Mouse (Mus musculus) kidney, postnatal 0 days (tissue): ENCODE results near the gene Ppp1r3e. TPM values are rescaled to one million over a fixed set of nuclear protein-coding genes. Genes with fewer than 3 reads are reported as not detected.

Source experiments
- ATAC-seq: fragments of 200-750 bp; cut with Nextera tagmentation; replicated peaks from 2 replicates; pipeline ENCODE4 v1.8.0; 2017; ENCODE audit warnings: low read depth, moderate number of reproducible peaks, moderate TSS enrichment, moderate library complexity; ENCODE audit not compliant: low FRiP score
- DNase-seq: peaks from one replicate; pipeline ENCODE4 v3.0.0-alpha.2; 2016; ENCODE audit warnings: low spot score
- H3K27ac ChIP-seq: fragments of 300-500 bp; sonication (generic); 2 replicates; pipeline ENCODE4 v1.5.1; 2014; ENCODE audit warnings: mild to moderate bottlenecking
- H3K27me3 ChIP-seq: fragments of 300-500 bp; sonication (generic); 2 replicates; pipeline ENCODE4 v1.6.1; 2014; ENCODE audit warnings: low read length, mixed read lengths; ENCODE audit not compliant: insufficient read depth
- H3K36me3 ChIP-seq: fragments of 300-500 bp; sonication (generic); 2 replicates; pipeline ENCODE4 v1.6.1; 2014; ENCODE audit warnings: low read length, mixed read lengths; ENCODE audit not compliant: insufficient read depth
- H3K4me1 ChIP-seq: fragments of 300-500 bp; sonication (generic); replicated peaks from 2 replicates; pipeline ENCODE4 v1.6.1; 2014; ENCODE audit warnings: antibody characterized with exemption, low read length, mixed read lengths; ENCODE audit not compliant: insufficient read depth
- H3K4me2 ChIP-seq: fragments of 300-500 bp; sonication (generic); 2 replicates; pipeline ENCODE4 v1.6.1; 2014; ENCODE audit warnings: mild to moderate bottlenecking, low read length, moderate library complexity, mixed read lengths
- H3K4me3 ChIP-seq: fragments of 300-500 bp; sonication (generic); replicated peaks from 2 replicates; pipeline ENCODE4 v1.5.1; 2014; ENCODE audit warnings: low read depth, low read length
- H3K9ac ChIP-seq: fragments of 300-500 bp; sonication (generic); 2 replicates; pipeline ENCODE4 v1.6.1; 2014; ENCODE audit warnings: low read depth, low read length
- H3K9me3 ChIP-seq: fragments of 300-500 bp; sonication (generic); replicated peaks from 2 replicates; pipeline ENCODE4 v1.6.1; 2016; ENCODE audit warnings: low read length, inconsistent platforms, mixed read lengths
- CTCF ChIP-seq: IDR thresholded peaks from 2 replicates; pipeline ENCODE4 v1.5.1; 2016; ENCODE audit warnings: antibody characterized with exemption, low read depth, mild to moderate bottlenecking, moderate library complexity
- WGBS: fragments of 180-500 bp; shearing (Covaris S2); extraction: QIAGEN DNeasy Blood & Tissue Kit; methylation state at CpG from one replicate; pipeline ENCODE4 v1.1.7; 2014; 5-methylcytosine and 5-hydroxymethylcytosine counted together
- polyA plus RNA-seq: library from polyadenylated mRNA; unstranded; fragments of >200 nt; fragmentation: Nextera tagmentation; extraction: Ambion mirVana; gene quantifications from 2 replicates; pipeline ENCODE4 v1.2.1, GENCODE M21; 2015

Gene Ppp1r3e
- polyA plus RNA-seq, 1 experiment from 2014 or later, result 4.2 TPM

DNA sequence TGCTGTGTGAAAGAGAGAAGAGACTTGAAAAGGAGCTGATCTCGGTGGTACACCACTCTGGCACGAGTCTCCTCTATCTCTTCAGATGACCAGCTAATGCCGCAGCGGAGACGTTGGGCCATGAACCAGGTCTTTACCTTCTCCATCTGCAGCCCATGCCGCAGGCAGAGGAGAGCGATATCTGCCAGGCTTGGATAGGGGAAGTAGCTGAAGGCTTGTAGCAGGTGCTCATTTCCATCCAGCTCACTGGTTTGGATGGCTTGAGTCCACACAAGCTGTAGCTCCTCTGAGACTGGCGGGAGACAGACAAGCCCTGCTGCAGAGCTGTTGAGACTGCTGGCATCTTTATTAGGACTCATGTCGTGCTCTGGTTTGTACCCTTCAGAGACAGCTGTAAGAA, 19.5 kb downstream of the Ppp1r3e start:
- DNase-seq (no peak), ATAC-seq (no peak)

DNA sequence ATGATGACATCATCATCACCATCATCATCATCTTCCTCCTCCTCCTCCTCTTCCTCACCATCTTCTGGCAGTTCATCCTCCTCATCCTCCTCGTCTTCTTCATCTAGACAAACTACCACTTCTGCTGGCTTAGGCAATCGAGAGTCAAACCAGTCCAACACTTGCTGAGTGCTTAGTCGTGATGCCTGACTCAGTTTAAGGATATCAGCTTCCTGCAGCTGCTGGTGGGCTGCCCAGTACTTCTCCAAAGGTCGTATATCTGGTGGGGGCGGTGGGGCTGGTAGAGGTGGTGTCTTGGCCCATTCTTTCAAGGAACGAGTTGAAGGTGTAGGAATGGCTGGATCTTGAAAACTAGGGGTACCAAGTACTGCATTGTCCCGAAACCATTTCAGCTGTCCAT, 20.6 kb downstream of the Ppp1r3e start:
- no peaks in the 10 kb centered on the region for H3K4me1 ChIP-seq
- H3K36me3 ChIP-seq, result peaks cover 29% of the 10 kb centered on the region
- TF ChIP-seq CTCF, result no peak
- WGBS, result 85% methylated on average over 7 of the region's 7 CpGs
- no peak overlapping the region for H3K4me3 ChIP-seq
- no peak overlapping the region for H3K9ac ChIP-seq
- no peaks in the 10 kb centered on the region for H3K9me3 ChIP-seq
- DNase-seq (no peak), ATAC-seq (no peak)
- no peaks in the 10 kb centered on the region for H3K27me3 ChIP-seq
- no peak overlapping the region for H3K4me2 ChIP-seq
- no peak overlapping the region for H3K27ac ChIP-seq

More for the DNA sequence above, 19.5 kb downstream of the Ppp1r3e start:
- Histone ChIP-seq H3K27me3 (no peaks in the 10 kb centered on the region), H3K9me3 (no peaks in the 10 kb centered on the region), H3K9ac (no peak overlapping the region), H3K27ac (no peak overlapping the region), H3K4me3 (no peak overlapping the region), H3K36me3 (peaks cover 26% of the 10 kb centered on the region), H3K4me1 (no peaks in the 10 kb centered on the region), H3K4me2 (no peak overlapping the region)
- 88% methylated on average over 9 of the region's 9 CpGs for WGBS
- no peak for TF ChIP-seq CTCF

DNA sequence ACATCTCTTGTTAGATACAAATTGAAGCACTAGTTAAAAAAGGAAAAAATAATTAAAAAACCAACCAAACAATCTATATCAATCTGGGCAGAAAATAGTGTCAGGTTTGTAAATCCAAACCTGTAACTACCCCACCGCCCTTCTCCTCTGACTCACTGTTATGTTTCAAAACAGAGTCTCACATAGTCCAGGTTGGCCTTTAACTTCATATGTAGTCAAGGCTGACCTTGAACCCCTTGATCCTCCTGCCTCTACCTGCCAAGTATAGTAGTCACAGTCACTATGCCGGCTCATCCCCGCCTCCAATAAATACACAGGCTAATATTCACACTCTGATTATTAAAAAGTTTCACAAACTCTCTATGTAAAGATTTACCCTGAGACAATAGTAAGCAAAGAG, 21.6 kb downstream of the Ppp1r3e start:
- TF ChIP-seq CTCF, result no peak

DNA sequence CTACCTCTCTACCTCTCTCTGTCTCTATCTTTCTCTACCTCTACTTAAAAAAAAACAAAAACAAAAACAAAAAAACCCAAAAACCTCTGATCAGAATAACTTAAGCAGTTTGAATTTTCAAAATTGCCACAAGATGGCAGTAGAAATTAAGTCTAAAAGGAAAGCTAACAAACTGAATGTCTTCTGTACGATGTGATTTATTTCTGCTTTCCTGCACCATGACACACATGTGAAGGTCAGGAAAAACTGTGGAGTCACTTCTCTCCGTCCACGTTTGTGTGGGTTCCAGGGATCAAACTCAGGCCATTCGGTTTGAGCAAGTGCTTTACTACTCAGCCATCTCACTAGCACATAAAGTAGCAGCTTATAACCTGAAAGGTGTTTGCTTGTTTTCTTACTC, 33.9 kb downstream of the Ppp1r3e start:
- no peaks in the 10 kb centered on the region for H3K36me3 ChIP-seq
- H3K27me3 ChIP-seq, result no peaks in the 10 kb centered on the region
- no peak overlapping the region for H3K27ac ChIP-seq
- no peaks in the 10 kb centered on the region for H3K4me1 ChIP-seq
- H3K4me3 ChIP-seq, result no peak overlapping the region
- ATAC-seq, result no peak
- peak; percentile 87 for DNase-seq
- H3K9me3 ChIP-seq, result no peaks in the 10 kb centered on the region
- H3K4me2 ChIP-seq, result no peak overlapping the region; the same call in 1 of the 2 replicates
- no peak overlapping the region for H3K9ac ChIP-seq
- peak; percentile 71 for TF ChIP-seq CTCF
- 0% methylated on average over 4 of the region's 4 CpGs for WGBS

More for the DNA sequence above, 21.6 kb downstream of the Ppp1r3e start:
- H3K27me3 ChIP-seq, result no peaks in the 10 kb centered on the region
- DNase-seq (no peak), ATAC-seq (no peak)
- no peak overlapping the region for H3K9ac ChIP-seq
- no peak overlapping the region for H3K4me2 ChIP-seq
- no peaks in the 10 kb centered on the region for H3K9me3 ChIP-seq
- H3K27ac ChIP-seq, result no peak overlapping the region
- H3K4me3 ChIP-seq, result no peak overlapping the region
- H3K36me3 ChIP-seq, result peaks cover 29% of the 10 kb centered on the region
- WGBS, result 87% methylated on average over 3 of the region's 3 CpGs
- no peaks in the 10 kb centered on the region for H3K4me1 ChIP-seq

DNA sequence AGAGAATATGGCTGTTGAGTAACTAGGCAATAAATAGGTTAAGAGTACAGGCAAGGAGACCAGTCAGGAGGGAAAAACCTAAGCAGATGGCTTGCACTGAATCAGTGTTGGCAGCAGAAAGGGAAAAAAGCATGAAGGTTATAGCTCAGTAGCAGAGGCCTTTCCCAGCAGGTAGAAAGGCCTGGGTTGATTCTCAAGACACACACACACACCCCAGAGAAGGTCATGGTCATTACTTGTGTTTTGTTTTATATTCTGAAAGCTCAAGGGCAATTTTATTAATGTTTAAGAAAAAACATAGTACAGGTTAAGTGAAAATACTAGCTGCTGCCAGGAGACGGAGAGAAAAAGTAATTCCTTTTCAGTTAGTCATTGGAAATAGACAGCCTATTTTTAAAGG, 53.6 kb downstream of the Ppp1r3e start:
- Histone ChIP-seq H3K4me1 (peaks cover 5% of the 10 kb centered on the region; the same call in 1 of the 2 replicates), H3K27ac (peak overlapping the region; percentile 72), H3K4me3 (no peak overlapping the region), H3K36me3 (no peaks in the 10 kb centered on the region), H3K27me3 (no peaks in the 10 kb centered on the region), H3K9me3 (no peaks in the 10 kb centered on the region), H3K9ac (no peak overlapping the region), H3K4me2 (no peak overlapping the region)
- DNase-seq (peak; percentile 43), ATAC-seq (no peak; the same call in 1 of the 2 replicates)
- TF ChIP-seq CTCF, result no peak
- WGBS, result 42% methylated on average over 1 of the region's 1 CpGs

Other genes with a start within 250 kb of the Ppp1r3e start
- not detected in 2 replicates for gene Gm17606, start 236.6 kb downstream of the Ppp1r3e start, polyA plus RNA-seq
- gene Cdh24, start 236.2 kb downstream of the Ppp1r3e start, polyA plus RNA-seq, result 1.4 and 1.6 TPM in 2 replicates
- 102 TPM in 2 replicates for gene 1700123O20Rik, start 191.3 kb downstream of the Ppp1r3e start, polyA plus RNA-seq
- gene Acin1, start 190.6 kb downstream of the Ppp1r3e start, polyA plus RNA-seq, result 86.7 and 90.1 TPM in 2 replicates
- gene Gm29776, start 178.7 kb downstream of the Ppp1r3e start, polyA plus RNA-seq, result 0.07 TPM in 1 of 2 replicates, not detected in the other
- not detected in 2 replicates for gene Cebpe, start 165.4 kb downstream of the Ppp1r3e start, polyA plus RNA-seq
- gene Slc7a8, start 95.6 kb downstream of the Ppp1r3e start, polyA plus RNA-seq, result 25.4 and 25.7 TPM in 2 replicates
- 0.80 and 1.2 TPM in 2 replicates for gene Rnf212b, start 63.4 kb downstream of the Ppp1r3e start, polyA plus RNA-seq
- gene Homez, start 6.6 kb downstream of the Ppp1r3e start, polyA plus RNA-seq, result 18.7 and 19.9 TPM in 2 replicates
- 5.3 and 5.6 TPM in 2 replicates for gene Bcl2l2, start 5.8 kb upstream of the Ppp1r3e start, polyA plus RNA-seq
- 1.7 and 2.5 TPM in 2 replicates for gene Gm20521, start 5.9 kb upstream of the Ppp1r3e start, polyA plus RNA-seq
- 113 and 123 TPM in 2 replicates for gene Pabpn1, start 14.9 kb upstream of the Ppp1r3e start, polyA plus RNA-seq
- 39.9 and 48.1 TPM in 2 replicates for gene Slc22a17, start 35.6 kb upstream of the Ppp1r3e start, polyA plus RNA-seq
- gene Efs, start 48.6 kb upstream of the Ppp1r3e start, polyA plus RNA-seq, result 15.0 and 16.0 TPM in 2 replicates
- 0.11 TPM in 1 of 2 replicates, not detected in the other for gene Il25, start 55.1 kb upstream of the Ppp1r3e start, polyA plus RNA-seq
- 1.9 and 2.1 TPM in 2 replicates for gene Cmtm5, start 58.7 kb upstream of the Ppp1r3e start, polyA plus RNA-seq
- 0.34 and 0.62 TPM in 2 replicates for gene Myh6, start 89.4 kb upstream of the Ppp1r3e start, polyA plus RNA-seq
- gene Gm17428, start 99.4 kb upstream of the Ppp1r3e start, polyA plus RNA-seq, result not detected in 2 replicates
- gene Myh7, start 117.1 kb upstream of the Ppp1r3e start, polyA plus RNA-seq, result 0.16 and 0.88 TPM in 2 replicates
- gene Ngdn, start 137.9 kb upstream of the Ppp1r3e start, polyA plus RNA-seq, result 68.9 and 75.7 TPM in 2 replicates
- 2.0 and 2.4 TPM in 2 replicates for gene Zfhx2, start 214.8 kb upstream of the Ppp1r3e start, polyA plus RNA-seq
- gene Thtpa, start 217.2 kb upstream of the Ppp1r3e start, polyA plus RNA-seq, result 20.8 and 21.6 TPM in 2 replicates
- gene Ap1g2, start 229.0 kb upstream of the Ppp1r3e start, polyA plus RNA-seq, result 15.8 and 16.8 TPM in 2 replicates
- gene Jph4, start 239.4 kb upstream of the Ppp1r3e start, polyA plus RNA-seq, result 0.30 and 0.34 TPM in 2 replicates